Mouse (Mus musculus): ENCODE data around the gene S1pr2. TPM values are rescaled to one million over a fixed set of nuclear protein-coding genes. Genes with fewer than 3 reads are reported as not detected.

Gene S1pr2
- total and polyA plus RNA-seq, 2 experiments from 2014 or later = 4.0 to 5.1 TPM

- no peaks in the 10 kb centered on the region for H3K36me3 ChIP-seq (ENCODE audit: insufficient read depth)
- H3K4me2 ChIP-seq (ENCODE audit: low read depth) = peak overlapping the region; percentile 74
- H3K9me3 ChIP-seq (ENCODE audit: low read length) = no peaks in the 10 kb centered on the region
- no peak for DNase-seq
- no peaks in the 10 kb centered on the region for H3K4me1 ChIP-seq (ENCODE audit: insufficient read depth)
- H3K9ac ChIP-seq = peak overlapping the region; percentile 70
- ATAC-seq = peak; percentile 59
- H3K4me3 ChIP-seq (ENCODE audit: low read depth, low read length) = peak overlapping the region; percentile 64
- WGBS = under 1% methylated on average over 17 of the region's 17 CpGs
- H3K27me3 ChIP-seq (ENCODE audit: insufficient read depth, low read length) = no peaks in the 10 kb centered on the region
- TF ChIP-seq CTCF (IDR thresholded peaks at IDR 0.05; ENCODE audit: low read depth) = no peak
- H3K27ac ChIP-seq (ENCODE audit: low read depth, low read length) = peak overlapping the region; percentile 85
These were observed 24.5 kb downstream of the S1pr2 start for GRCm38 (mm10) chr9:20951966-20952519.

GRCm38 (mm10) chr9:20951441-20951840 lies 25.1 kb downstream of the S1pr2 start:
- Histone ChIP-seq H3K4me1 (ENCODE audit: insufficient read depth) (no peaks in the 10 kb centered on the region), H3K36me3 (ENCODE audit: insufficient read depth) (no peaks in the 10 kb centered on the region), H3K27ac (ENCODE audit: low read depth, low read length) (peak overlapping the region; percentile 85; the same call in 1 of the 2 replicates), H3K4me2 (ENCODE audit: low read depth) (peak overlapping the region; percentile 74), H3K4me3 (ENCODE audit: low read depth, low read length) (peak overlapping the region; percentile 64), H3K27me3 (ENCODE audit: insufficient read depth, low read length) (no peaks in the 10 kb centered on the region), H3K9ac (peak overlapping the region; percentile 70), H3K9me3 (ENCODE audit: low read length) (no peaks in the 10 kb centered on the region)
- DNase-seq (no peak), ATAC-seq (no peak)
- 14% methylated on average over 14 of the region's 14 CpGs for WGBS
- no peak for TF ChIP-seq CTCF (IDR thresholded peaks at IDR 0.05; ENCODE audit: low read depth)

GRCm38 (mm10) chr9:20950419-20950818 lies 26.2 kb downstream of the S1pr2 start:
- no peaks in the 10 kb centered on the region for H3K9me3 ChIP-seq (ENCODE audit: low read length)
- ATAC-seq = no peak
- H3K4me3 ChIP-seq (ENCODE audit: low read depth, low read length) = no peak overlapping the region
- H3K27me3 ChIP-seq (ENCODE audit: insufficient read depth, low read length) = no peaks in the 10 kb centered on the region
- H3K9ac ChIP-seq = no peak overlapping the region
- H3K4me2 ChIP-seq (ENCODE audit: low read depth) = no peak overlapping the region
- no peak for TF ChIP-seq CTCF (IDR thresholded peaks at IDR 0.05; ENCODE audit: low read depth)
- no peak for DNase-seq
- H3K4me1 ChIP-seq (ENCODE audit: insufficient read depth) = no peaks in the 10 kb centered on the region
- H3K27ac ChIP-seq (ENCODE audit: low read depth, low read length) = no peak overlapping the region
- H3K36me3 ChIP-seq (ENCODE audit: insufficient read depth) = no peaks in the 10 kb centered on the region

- peaks cover 9% of the 10 kb centered on the region for H3K36me3 ChIP-seq (ENCODE audit: insufficient read depth)
- H3K4me1 ChIP-seq (ENCODE audit: insufficient read depth) = no peaks in the 10 kb centered on the region
- no peak for TF ChIP-seq CTCF (IDR thresholded peaks at IDR 0.05; ENCODE audit: low read depth)
- H3K9me3 ChIP-seq (ENCODE audit: low read length) = no peaks in the 10 kb centered on the region
- H3K9ac ChIP-seq = no peak overlapping the region
- WGBS = 88% methylated on average over 16 of the region's 16 CpGs
- H3K4me2 ChIP-seq (ENCODE audit: low read depth) = no peak overlapping the region
- H3K27me3 ChIP-seq (ENCODE audit: insufficient read depth, low read length) = no peaks in the 10 kb centered on the region
- H3K27ac ChIP-seq (ENCODE audit: low read depth, low read length) = no peak overlapping the region
- DNase-seq = no peak
- no peak for ATAC-seq
- no peak overlapping the region for H3K4me3 ChIP-seq (ENCODE audit: low read depth, low read length)
These were observed 30.3 kb downstream of the S1pr2 start for GRCm38 (mm10) chr9:20946066-20946880.

GRCm38 (mm10) chr9:20944697-20945370 lies 31.7 kb downstream of the S1pr2 start:
- no peaks in the 10 kb centered on the region for H3K4me1 ChIP-seq (ENCODE audit: insufficient read depth)
- TF ChIP-seq CTCF (IDR thresholded peaks at IDR 0.05; ENCODE audit: low read depth) = no peak
- no peaks in the 10 kb centered on the region for H3K27me3 ChIP-seq (ENCODE audit: insufficient read depth, low read length)
- no peak overlapping the region for H3K27ac ChIP-seq (ENCODE audit: low read depth, low read length)
- DNase-seq (no peak), ATAC-seq (no peak)
- H3K4me2 ChIP-seq (ENCODE audit: low read depth) = no peak overlapping the region
- WGBS = 62% methylated on average over 4 of the region's 4 CpGs
- peaks cover 24% of the 10 kb centered on the region for H3K36me3 ChIP-seq (ENCODE audit: insufficient read depth)
- H3K9ac ChIP-seq = no peak overlapping the region
- H3K4me3 ChIP-seq (ENCODE audit: low read depth, low read length) = no peak overlapping the region
- H3K9me3 ChIP-seq (ENCODE audit: low read length) = no peaks in the 10 kb centered on the region

GRCm38 (mm10) chr9:20943911-20944310 lies 32.7 kb downstream of the S1pr2 start:
- WGBS = 6% methylated on average over 2 of the region's 2 CpGs

GRCm38 (mm10) chr9:20943396-20943795 lies 33.2 kb downstream of the S1pr2 start:
- no peak for DNase-seq
- Histone ChIP-seq H3K36me3 (ENCODE audit: insufficient read depth) (peaks cover 38% of the 10 kb centered on the region), H3K4me3 (ENCODE audit: low read depth, low read length) (no peak overlapping the region), H3K4me2 (ENCODE audit: low read depth) (no peak overlapping the region), H3K9ac (no peak overlapping the region), H3K27ac (ENCODE audit: low read depth, low read length) (no peak overlapping the region), H3K4me1 (ENCODE audit: insufficient read depth) (no peaks in the 10 kb centered on the region), H3K27me3 (ENCODE audit: insufficient read depth, low read length) (no peaks in the 10 kb centered on the region), H3K9me3 (ENCODE audit: low read length) (no peaks in the 10 kb centered on the region)
- TF ChIP-seq CTCF (IDR thresholded peaks at IDR 0.05; ENCODE audit: low read depth) = no peak
- no peak for ATAC-seq
- 90% methylated on average over 7 of the region's 7 CpGs for WGBS

More at GRCm38 (mm10) chr9:20943911-20944310, 32.7 kb downstream of the S1pr2 start:
- ATAC-seq (peak; percentile 34; the same call in 1 of the 2 replicates), DNase-seq (no peak)
- Histone ChIP-seq H3K27ac (ENCODE audit: low read depth, low read length) (no peak overlapping the region), H3K4me1 (ENCODE audit: insufficient read depth) (no peaks in the 10 kb centered on the region), H3K9me3 (ENCODE audit: low read length) (no peaks in the 10 kb centered on the region), H3K4me3 (ENCODE audit: low read depth, low read length) (no peak overlapping the region), H3K4me2 (ENCODE audit: low read depth) (no peak overlapping the region), H3K9ac (no peak overlapping the region), H3K27me3 (ENCODE audit: insufficient read depth, low read length) (no peaks in the 10 kb centered on the region), H3K36me3 (ENCODE audit: insufficient read depth) (peaks cover 33% of the 10 kb centered on the region)
- TF ChIP-seq CTCF (IDR thresholded peaks at IDR 0.05; ENCODE audit: low read depth) = no peak

Data from forebrain, postnatal 0 days (tissue).